Mouse (Mus musculus) liver, adult 2 months (tissue): ENCODE measurements around the gene Mesp1.

ENCODE experiments used
- CTCF ChIP-seq: fragments of 200-500 bp; IDR thresholded peaks from 2 replicates; pipeline ENCODE4 v1.5.1; 2011; ENCODE audit warnings: low read depth, low read length, control low read depth
- POLR2A ChIP-seq: fragments of 200-500 bp; IDR thresholded peaks from 2 replicates; pipeline ENCODE4 v1.6.1; 2011; ENCODE audit warnings: low read length, control low read depth; ENCODE audit not compliant: insufficient read depth; ENCODE audit errors: extremely low read depth

GRCm38 (mm10) chr7:79771561-79772512, 21.8 kb downstream of the Mesp1 start:
- no peak for TF ChIP-seq POLR2A
- TF ChIP-seq CTCF, result no peak
